Mouse (Mus musculus): ENCODE data around the gene Retnlg. TPM values are rescaled to one million over a fixed set of nuclear protein-coding genes. Genes with fewer than 3 reads are reported as not detected.

Gene Retnlg
- not detected for polyA plus RNA-seq (2014; fragmentation: Illumina TruSeq; extraction: RNeasy Lipid Tissue Mini Kit (QIAGEN cat#74804); ENCODE audit: low read depth, low replicate concordance)

DNA sequence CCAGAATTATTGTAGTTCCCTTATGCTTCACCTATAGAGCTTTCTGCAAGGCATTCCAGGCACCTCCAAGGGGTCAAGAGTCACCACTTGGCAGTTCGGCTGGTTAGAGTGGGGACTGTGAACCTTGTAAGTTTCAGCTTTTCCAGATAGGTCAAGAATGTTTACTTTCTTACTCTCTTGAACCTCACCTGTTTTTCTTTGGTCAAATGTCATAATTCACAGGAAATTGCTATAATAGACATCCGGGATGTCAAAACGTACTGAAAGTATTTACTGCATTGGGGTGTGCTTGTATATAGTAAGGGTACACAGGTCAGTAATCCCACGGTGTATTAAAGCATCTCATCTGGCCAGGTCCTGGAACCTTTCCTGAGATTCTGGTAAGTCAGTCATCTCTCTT lies at the start of gene Retnlg:
Retnlg (plus strand) TSS at position 301 of the 400 bp plus-strand sequence.

DNA sequence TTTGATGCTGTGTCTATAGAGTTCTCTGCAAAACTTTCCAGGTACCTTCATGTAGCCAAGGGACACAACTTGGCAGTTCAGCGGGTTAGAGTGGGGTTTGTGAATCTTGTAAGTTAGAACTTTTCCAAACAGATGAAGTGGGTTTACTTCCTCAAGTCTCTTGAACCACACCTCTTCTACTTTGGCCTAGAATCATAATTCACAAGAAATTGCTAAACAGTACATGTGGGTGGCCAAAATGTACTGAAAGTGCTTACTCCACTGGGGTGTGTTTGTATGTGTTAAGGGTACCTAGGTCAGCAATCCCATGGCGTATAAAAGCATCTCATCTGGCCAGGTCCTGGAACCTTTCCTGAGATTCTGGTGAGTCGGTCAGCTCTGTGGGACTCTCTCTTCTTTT lies 30.2 kb upstream of the Retnlg start, which contains the start of gene Retnla:
Retnla (plus strand) TSS at position 286 of the 400 bp plus-strand sequence.

Other genes starting within 250 kb of the Retnlg start
- 0.11 TPM for gene Trat1, start 100.6 kb upstream of the Retnlg start, polyA plus RNA-seq (2014; fragmentation: Illumina TruSeq; extraction: RNeasy Lipid Tissue Mini Kit (QIAGEN cat#74804); ENCODE audit: low read depth, low replicate concordance)
- not detected for gene Retnlb, start 55.8 kb upstream of the Retnlg start, polyA plus RNA-seq (2014; fragmentation: Illumina TruSeq; extraction: RNeasy Lipid Tissue Mini Kit (QIAGEN cat#74804); ENCODE audit: low read depth, low replicate concordance)
- gene Retnla, start 30.1 kb upstream of the Retnlg start, polyA plus RNA-seq (2014; fragmentation: Illumina TruSeq; extraction: RNeasy Lipid Tissue Mini Kit (QIAGEN cat#74804); ENCODE audit: low read depth, low replicate concordance), result 1.3 TPM
- gene Dzip3, start 121.5 kb downstream of the Retnlg start, polyA plus RNA-seq (2014; fragmentation: Illumina TruSeq; extraction: RNeasy Lipid Tissue Mini Kit (QIAGEN cat#74804); ENCODE audit: low read depth, low replicate concordance), result 52.0 TPM
- 88.9 TPM for gene Cip2a, start 121.6 kb downstream of the Retnlg start, polyA plus RNA-seq (2014; fragmentation: Illumina TruSeq; extraction: RNeasy Lipid Tissue Mini Kit (QIAGEN cat#74804); ENCODE audit: low read depth, low replicate concordance)
- 11.4 TPM for gene Myh15, start 184.9 kb downstream of the Retnlg start, polyA plus RNA-seq (2014; fragmentation: Illumina TruSeq; extraction: RNeasy Lipid Tissue Mini Kit (QIAGEN cat#74804); ENCODE audit: low read depth, low replicate concordance)

All from testis, adult 10 weeks (tissue).